Mouse (Mus musculus): ENCODE measurements around the gene Hoxd4.

The Hoxd4 gene

DNA sequence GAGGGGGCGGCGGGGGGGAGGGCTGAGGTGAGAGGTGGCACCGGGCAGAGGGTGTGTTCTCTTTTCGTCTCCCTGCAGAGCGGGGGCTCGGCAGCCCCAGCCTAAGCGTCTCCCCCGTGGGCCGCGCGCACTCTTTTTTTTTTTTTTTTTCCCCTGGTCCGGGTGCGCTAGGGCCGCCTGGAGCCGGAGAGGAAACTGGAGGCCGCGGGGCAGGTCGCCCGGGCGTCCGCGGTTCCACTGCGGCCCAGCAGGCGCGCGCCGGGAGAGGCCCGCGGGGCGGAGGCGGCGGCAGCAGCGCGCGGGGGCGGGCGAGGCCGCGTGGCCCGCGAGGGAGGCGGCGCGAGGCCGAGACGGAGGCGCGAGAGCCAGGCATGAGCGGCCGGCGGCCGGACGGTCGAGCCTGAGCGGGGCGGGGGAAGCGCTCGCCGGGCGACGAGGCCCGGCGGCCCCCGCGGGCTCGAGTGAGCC is 6.7 kb upstream of the Hoxd4 start:
- DNase-seq (ENCODE audit: low read depth, low spot score) = no peak

- peak; percentile 86 for DNase-seq (ENCODE audit: low read depth, low spot score)
These were observed 6.2 kb upstream of the Hoxd4 start for GRCm38 (mm10) chr2:74705467-74706089.

GRCm38 (mm10) chr2:74706393-74706960 is 5.3 kb upstream of the Hoxd4 start:
- DNase-seq (ENCODE audit: low read depth, low spot score) = no peak

- no peak for DNase-seq (ENCODE audit: low read depth, low spot score)
These were observed 4.1 kb upstream of the Hoxd4 start for GRCm38 (mm10) chr2:74707599-74707998.

GRCm38 (mm10) chr2:74708676-74709075 is 3.1 kb upstream of the Hoxd4 start:
- DNase-seq (ENCODE audit: low read depth, low spot score) = no peak

DNA sequence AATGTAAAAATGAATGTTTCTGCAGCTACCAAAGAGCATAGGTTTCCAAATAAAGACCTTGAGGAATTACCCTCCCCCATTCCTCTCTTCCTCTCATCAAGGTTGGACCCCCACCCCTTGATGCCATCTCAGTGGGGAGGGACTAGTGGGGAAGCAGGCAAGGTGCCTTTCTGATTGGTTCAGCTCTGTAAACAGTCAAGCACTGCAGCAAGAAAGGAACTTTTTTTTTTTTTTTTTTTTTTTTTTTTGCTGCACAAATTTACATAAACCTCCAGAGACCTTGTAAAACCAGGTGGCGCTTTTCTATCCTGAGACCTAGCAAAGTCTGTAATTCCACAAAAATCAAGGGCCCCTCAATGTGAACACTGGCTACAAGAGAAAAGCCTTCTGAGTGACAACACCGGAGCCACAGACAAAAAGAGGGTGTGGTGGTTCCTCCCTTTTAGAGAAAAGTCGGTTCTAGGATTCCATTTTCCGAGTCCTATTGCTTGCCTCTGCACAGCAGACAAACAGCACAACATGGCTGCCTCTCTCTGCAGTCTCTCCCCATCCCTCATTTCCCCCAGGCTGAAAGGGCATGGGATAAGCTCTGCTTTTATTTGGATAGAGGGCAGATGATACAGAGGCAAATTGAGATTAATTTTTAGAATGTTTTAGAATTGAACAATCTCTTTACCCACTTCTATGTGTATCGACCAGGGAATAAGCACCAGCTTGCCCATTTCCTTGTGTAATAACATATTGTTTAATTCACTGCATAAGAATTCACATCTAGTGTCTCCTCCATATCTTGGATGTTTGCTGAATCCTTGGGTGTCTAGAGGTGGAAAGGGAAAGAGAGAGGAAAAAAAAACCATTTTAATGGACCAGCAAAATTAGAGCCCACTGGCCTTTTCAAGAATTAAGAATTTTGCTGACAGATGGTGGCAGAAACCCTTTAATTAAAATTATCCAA is 2.0 kb upstream of the Hoxd4 start:
- no peak for DNase-seq (ENCODE audit: low read depth, low spot score)

DNA sequence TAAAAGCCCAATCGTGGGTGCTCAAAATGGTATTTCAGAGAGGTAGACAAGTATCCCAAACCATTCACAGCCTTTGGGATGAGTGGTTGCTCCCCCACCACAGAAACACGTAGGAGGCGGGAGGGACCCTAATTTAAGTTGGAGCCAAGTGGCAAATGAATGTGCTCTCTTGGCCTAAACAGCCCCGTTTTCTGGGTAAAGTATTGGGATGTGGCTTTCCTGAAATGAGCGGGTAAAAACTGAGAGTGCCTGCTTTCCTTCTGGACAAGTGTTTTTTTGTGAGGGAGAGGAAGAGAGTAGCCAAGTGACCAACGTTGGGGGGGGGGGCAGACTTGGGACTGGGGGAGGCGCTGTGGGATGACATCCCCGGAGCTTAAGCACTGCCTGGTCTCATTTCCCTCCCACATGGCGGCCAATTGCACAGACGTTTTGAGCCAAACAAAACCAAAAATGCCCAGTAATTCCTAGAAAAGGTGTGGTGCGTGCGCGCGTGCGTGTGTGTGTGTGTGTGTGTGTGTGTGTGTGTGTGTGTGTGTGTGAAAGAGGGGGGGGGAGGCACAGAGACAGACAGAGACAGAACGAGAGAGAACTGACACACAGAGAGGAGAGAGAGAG is 693 bp upstream of the Hoxd4 start:
- DNase-seq (ENCODE audit: low read depth, low spot score) = no peak

DNA sequence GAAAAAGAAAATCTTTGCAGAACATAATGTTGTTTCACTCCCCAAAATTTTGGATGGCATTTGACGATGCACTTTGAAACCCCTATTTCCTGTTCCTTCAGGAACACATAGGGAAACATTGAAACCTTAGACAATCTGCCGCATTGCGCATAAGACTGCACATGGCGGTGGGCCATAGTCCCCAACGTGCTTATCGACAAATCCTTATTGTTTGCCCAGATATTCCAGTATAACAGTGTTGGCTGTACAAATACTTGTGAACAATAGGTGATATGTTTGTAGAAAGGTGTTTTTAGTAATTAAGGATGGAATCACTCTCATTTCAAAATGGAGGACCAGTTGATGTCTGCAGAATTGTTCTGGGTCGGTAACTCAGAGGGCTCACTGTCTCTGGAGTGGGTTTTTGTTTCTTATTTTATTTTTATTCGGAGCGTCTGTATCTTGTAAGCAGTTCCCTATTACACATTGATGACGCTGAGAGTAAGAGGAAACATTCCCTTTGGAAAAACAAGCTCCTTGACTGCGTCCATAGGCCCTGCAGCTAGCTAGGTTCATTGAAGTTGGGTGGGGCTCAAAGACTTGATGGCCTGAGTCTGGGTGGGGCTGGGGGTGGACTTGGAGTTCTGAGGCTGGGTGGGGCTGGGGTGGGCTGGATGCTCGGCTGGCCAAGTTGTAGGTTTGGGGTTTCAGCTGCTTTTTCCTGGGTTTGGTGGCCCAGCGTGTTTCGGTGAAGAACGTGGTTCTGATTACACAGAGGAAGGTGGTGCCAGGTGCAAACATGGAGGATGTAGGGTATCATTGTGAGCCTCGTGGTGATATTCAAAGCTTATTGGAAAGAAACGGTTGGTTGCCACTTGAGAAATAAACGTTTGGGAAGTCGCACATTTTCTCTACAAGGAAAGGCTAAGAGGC is 1.8 kb downstream of the Hoxd4 start:
- DNase-seq (ENCODE audit: low read depth, low spot score) = no peak

DNA sequence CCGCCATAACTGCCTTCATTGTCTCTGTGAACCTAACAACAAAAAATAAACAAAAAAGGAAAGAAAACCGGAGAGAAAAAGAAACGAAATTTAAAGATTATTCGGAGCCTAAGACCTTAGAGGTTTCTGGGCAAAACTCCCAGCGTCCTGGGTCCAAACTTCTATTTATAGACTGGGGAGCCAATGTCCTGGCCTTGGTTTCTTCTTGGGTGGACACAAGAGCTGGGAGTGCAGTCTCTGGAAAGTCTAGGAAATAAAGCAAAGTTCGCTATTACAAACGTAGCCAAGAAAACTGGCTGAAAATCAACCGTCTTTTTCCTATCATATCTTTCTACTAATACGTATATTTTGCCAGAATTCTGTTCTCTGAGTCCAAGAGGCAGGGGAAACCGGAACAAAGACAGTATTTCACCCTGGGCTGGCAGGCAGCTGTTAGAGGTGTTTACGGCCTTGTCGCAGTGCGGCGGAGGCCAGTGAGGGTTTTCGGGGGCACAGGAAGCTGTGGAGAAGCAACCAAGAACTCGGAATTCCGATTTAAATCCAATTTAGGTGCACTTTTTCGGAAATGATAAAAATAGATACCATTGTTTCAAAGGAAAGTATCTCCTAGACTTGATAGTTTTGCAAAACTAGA is 2.5 kb downstream of the Hoxd4 start:
- no peak for DNase-seq (ENCODE audit: low read depth, low spot score)

DNA sequence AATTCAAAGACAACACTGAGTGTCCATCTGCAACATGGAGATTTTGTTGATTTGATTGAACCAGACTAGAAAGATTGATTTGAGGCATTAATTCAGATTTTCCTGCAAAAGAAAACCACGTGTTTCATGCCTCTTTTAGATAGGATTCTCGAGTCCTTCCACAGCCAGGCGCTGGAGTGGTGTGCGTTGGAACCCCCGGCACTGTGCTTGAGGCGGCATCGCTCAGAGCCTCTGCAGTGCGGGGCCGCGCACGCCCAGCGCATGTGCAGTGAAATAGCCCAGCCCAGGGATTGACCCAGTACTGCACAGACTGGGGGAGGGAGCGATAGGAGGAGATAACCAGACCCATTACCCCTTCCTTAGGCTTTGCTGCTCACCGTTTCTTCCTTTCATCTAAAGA is 3.2 kb downstream of the Hoxd4 start:
- peak; percentile 85 for DNase-seq (ENCODE audit: low read depth, low spot score)

DNA sequence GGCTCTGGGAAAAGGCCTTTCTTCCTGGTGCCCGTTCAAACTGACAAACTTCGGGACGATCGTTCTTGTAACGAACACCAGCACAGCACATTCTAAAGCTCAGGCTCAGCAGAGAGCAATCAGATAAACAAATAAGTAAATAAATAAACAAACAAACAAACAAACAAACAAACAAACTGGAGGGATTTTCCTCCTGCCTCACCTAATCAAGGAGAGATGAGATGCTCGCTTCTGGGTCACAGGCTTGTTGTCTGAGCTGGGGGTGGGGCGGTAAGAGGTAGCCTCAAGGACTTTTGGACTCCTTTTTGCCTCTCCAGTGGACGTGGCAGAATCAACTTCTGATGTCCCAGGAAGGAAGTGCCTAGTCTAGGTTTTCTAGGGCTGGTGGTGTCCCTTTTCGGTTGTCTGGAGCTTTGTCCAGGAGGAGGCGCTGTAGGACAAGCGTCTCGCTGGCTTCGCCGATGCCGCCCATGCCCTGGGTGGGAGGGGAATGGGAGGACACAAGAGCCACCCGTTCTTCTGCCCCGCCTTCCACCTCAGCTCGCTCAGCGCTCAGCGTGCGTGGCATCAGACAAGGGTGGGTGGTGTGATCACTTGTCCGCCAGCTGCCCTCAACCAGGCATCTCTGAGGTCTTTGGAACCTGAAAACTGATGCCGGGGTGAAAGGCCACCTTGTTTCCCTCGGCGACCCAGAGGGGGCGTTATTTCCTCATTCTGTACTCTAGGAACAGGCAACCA is 3.9 kb downstream of the Hoxd4 start:
- peak; percentile 97 for DNase-seq (ENCODE audit: low read depth, low spot score)

GRCm38 (mm10) chr2:74720384-74720783 is 8.7 kb downstream of the Hoxd4 start:
- DNase-seq (ENCODE audit: low read depth, low spot score) = no peak

DNA sequence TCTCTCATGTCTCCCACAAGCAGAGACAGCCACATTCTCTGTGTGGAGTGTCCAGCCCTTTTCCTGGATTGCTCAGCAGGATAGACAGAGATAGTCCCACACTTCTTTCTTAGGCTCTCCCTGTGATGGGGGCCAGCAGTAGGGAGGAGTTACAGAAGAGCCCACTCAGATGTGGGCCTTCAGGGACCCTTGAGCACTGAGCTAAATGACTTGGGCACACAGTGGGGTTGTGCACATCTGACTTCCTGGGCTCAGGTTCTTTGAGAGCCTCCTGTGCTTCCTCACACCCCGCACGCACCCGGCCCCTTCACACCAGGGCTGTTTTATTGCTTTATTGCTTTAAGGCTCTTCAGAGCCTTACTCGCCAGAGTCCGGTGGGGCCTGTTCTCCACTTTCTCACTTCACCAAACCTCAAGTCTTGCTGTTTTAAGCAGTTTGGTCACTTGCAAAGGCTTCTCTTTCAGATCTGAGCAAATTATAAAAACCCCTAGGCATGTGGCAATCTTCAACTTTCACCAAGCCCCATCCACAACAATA is 9.3 kb downstream of the Hoxd4 start:
- DNase-seq (ENCODE audit: low read depth, low spot score) = no peak

DNA sequence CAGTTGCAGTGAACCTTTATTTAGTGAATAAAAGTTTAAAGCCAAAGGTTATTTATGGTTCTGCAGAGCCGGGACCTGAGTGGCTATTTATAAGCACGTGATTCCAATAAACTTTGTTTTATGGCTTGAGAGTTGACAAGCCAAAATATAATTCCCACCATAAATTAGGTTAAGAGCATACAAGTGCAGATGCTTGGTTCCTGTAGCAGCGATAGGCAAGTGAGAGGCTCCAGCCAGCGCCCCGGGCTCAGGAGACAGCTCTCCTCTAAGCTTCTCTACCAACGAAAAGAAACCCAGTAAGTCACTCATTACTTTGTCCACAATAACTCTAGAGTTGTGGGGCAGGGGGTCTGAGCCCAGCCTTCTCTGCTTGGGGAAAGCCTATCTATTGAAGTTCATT is 10.2 kb downstream of the Hoxd4 start:
- no peak for DNase-seq (ENCODE audit: low read depth, low spot score)

- no peak for DNase-seq (ENCODE audit: low read depth, low spot score)
These were observed 11.2 kb downstream of the Hoxd4 start for GRCm38 (mm10) chr2:74722949-74723348.

- no peak for DNase-seq (ENCODE audit: low read depth, low spot score)
These were observed 12.7 kb downstream of the Hoxd4 start for GRCm38 (mm10) chr2:74724244-74725015.

GRCm38 (mm10) chr2:74725171-74725570 is 13.4 kb downstream of the Hoxd4 start:
- no peak for DNase-seq (ENCODE audit: low read depth, low spot score)

- DNase-seq (ENCODE audit: low read depth, low spot score) = no peak
These were observed 14.8 kb downstream of the Hoxd4 start, which contains the start of gene Gm28230 for GRCm38 (mm10) chr2:74726551-74726950. TSS of gene Gm28230 (plus strand) at chr2:74726728.

Data from mesoderm, embryonic 11.5 days (tissue).